Mouse (Mus musculus): ENCODE results near the gene 4930562C15Rik. TPM values are rescaled to one million over a fixed set of nuclear protein-coding genes. Genes with fewer than 3 reads are reported as not detected.

Gene 4930562C15Rik
- total RNA-seq, 1 experiment: 0.09 TPM

GRCm38 (mm10) chr16:4880136-4880825 is 45.1 kb downstream of the 4930562C15Rik start, which contains the start of gene Ubald1:
TSS of gene Ubald1 (minus strand) at chr16:4880315.
- Histone ChIP-seq H3K4me1 (ENCODE audit: control insufficient read depth in 2 of 2, insufficient read depth in 2 of 2, low read length in 2 of 2, poor library complexity in 1 of 2) (peaks cover 2 to 22% of the 10 kb centered on the region in 2 experiments; a peak in 2 of 4 replicates), H3K36me3 (ENCODE audit: control insufficient read depth, insufficient read depth, low read length, poor library complexity, severe bottlenecking) (peaks cover 21% of the 10 kb centered on the region), H3K27ac (ENCODE audit: insufficient read depth, low read depth, low read length, poor library complexity, severe bottlenecking) (peak within 1 kb of the TSS; percentile 96), H3K9me3 (ENCODE audit: control insufficient read depth, insufficient read depth, low read depth, low read length) (no peaks in the 10 kb centered on the region), H3K4me3 (ENCODE audit: insufficient read depth in 1 of 2, low read depth in 1 of 2, low read length in 2 of 2, poor library complexity in 1 of 2, severe bottlenecking in 1 of 2) (peak within 1 kb of the TSS; percentile 84 to 98), H3K9ac (ENCODE audit: insufficient read depth, low read depth, low read length, poor library complexity, severe bottlenecking) (peak within 1 kb of the TSS; percentile 98)
- TF ChIP-seq ZC3H11A (IDR thresholded peaks at IDR 0.05; ENCODE audit: borderline replicate concordance, low read depth, low read length) (no peak), HCFC1 (IDR thresholded peaks at IDR 0.05; ENCODE audit: borderline replicate concordance, insufficient read depth, low read length) (peak; percentile 30; the same call in 1 of the 2 replicates), CHD2 (IDR thresholded peaks at IDR 0.05; ENCODE audit: low read depth, low read length) (peak; percentile 2; the same call in 1 of the 2 replicates), MAFK (IDR thresholded peaks at IDR 0.05; ENCODE audit: insufficient read depth, low read depth, low read length) (no peak), ZNF384 (IDR thresholded peaks at IDR 0.05; ENCODE audit: low read depth, low read length) (peak; percentile 99)
- peak; percentile 98 for DNase-seq (ENCODE audit: low read depth, low spot score)
- in situ Hi-C loops (cut with MboI; ENCODE audit: low sequenced_read_pairs in 2 of 2, unreplicated experiment in 2 of 2): no loop called here

- no peak for DNase-seq (ENCODE audit: low read depth, low spot score)
- no peak overlapping the region for H3K27ac ChIP-seq (ENCODE audit: insufficient read depth, low read depth, low read length, poor library complexity, severe bottlenecking)
- peak overlapping the region; percentile 88; the same call in 1 of the 2 replicates for H3K9ac ChIP-seq (ENCODE audit: insufficient read depth, low read depth, low read length, poor library complexity, severe bottlenecking)
- H3K4me1 ChIP-seq (ENCODE audit: control insufficient read depth in 2 of 2, insufficient read depth in 2 of 2, low read length in 2 of 2, poor library complexity in 1 of 2): peaks cover 2 to 17% of the 10 kb centered on the region in 2 experiments; a peak in 2 of 4 replicates
- no peak for TF ChIP-seq CHD2 (IDR thresholded peaks at IDR 0.05; ENCODE audit: low read depth, low read length)
- TF ChIP-seq ZC3H11A (IDR thresholded peaks at IDR 0.05; ENCODE audit: borderline replicate concordance, low read depth, low read length): no peak
- TF ChIP-seq MAFK (IDR thresholded peaks at IDR 0.05; ENCODE audit: insufficient read depth, low read depth, low read length): no peak
- no peak for TF ChIP-seq ZNF384 (IDR thresholded peaks at IDR 0.05; ENCODE audit: low read depth, low read length)
- H3K9me3 ChIP-seq (ENCODE audit: control insufficient read depth, insufficient read depth, low read depth, low read length): no peaks in the 10 kb centered on the region
- H3K36me3 ChIP-seq (ENCODE audit: control insufficient read depth, insufficient read depth, low read length, poor library complexity, severe bottlenecking): peaks cover 7% of the 10 kb centered on the region; the same call in 1 of the 2 replicates
- H3K4me3 ChIP-seq (ENCODE audit: insufficient read depth in 1 of 2, low read depth in 1 of 2, low read length in 2 of 2, poor library complexity in 1 of 2, severe bottlenecking in 1 of 2): peak overlapping the region; percentile 71 to 84
- in situ Hi-C loops (cut with MboI; ENCODE audit: low sequenced_read_pairs in 2 of 2, unreplicated experiment in 2 of 2): no loop called here
Measured at GRCm38 (mm10) chr16:4881400-4882351, 46.5 kb downstream of the 4930562C15Rik start.

GRCm38 (mm10) chr16:4884930-4885329 is 49.7 kb downstream of the 4930562C15Rik start:
- no peak for DNase-seq (ENCODE audit: low read depth, low spot score)
- TF ChIP-seq ZC3H11A (IDR thresholded peaks at IDR 0.05; ENCODE audit: borderline replicate concordance, low read depth, low read length) (no peak), ZNF384 (IDR thresholded peaks at IDR 0.05; ENCODE audit: low read depth, low read length) (no peak), HCFC1 (IDR thresholded peaks at IDR 0.05; ENCODE audit: borderline replicate concordance, insufficient read depth, low read length) (no peak), CHD2 (IDR thresholded peaks at IDR 0.05; ENCODE audit: low read depth, low read length) (no peak), MAFK (IDR thresholded peaks at IDR 0.05; ENCODE audit: insufficient read depth, low read depth, low read length) (no peak)
- Histone ChIP-seq H3K4me1 (ENCODE audit: control insufficient read depth in 2 of 2, insufficient read depth in 2 of 2, low read length in 2 of 2, poor library complexity in 1 of 2) (peaks cover 2 to 11% of the 10 kb centered on the region in 2 experiments; a peak in 2 of 4 replicates), H3K36me3 (ENCODE audit: control insufficient read depth, insufficient read depth, low read length, poor library complexity, severe bottlenecking) (no peaks in the 10 kb centered on the region; the same call in 1 of the 2 replicates), H3K9me3 (ENCODE audit: control insufficient read depth, insufficient read depth, low read depth, low read length) (no peaks in the 10 kb centered on the region), H3K4me3 (ENCODE audit: insufficient read depth in 1 of 2, low read depth in 1 of 2, low read length in 2 of 2, poor library complexity in 1 of 2, severe bottlenecking in 1 of 2) (peak overlapping the region; percentile 57 to 59), H3K9ac (ENCODE audit: insufficient read depth, low read depth, low read length, poor library complexity, severe bottlenecking) (peak overlapping the region; percentile 69), H3K27ac (ENCODE audit: insufficient read depth, low read depth, low read length, poor library complexity, severe bottlenecking) (no peak overlapping the region)
- in situ Hi-C loops (cut with MboI; ENCODE audit: low sequenced_read_pairs in 2 of 2, unreplicated experiment in 2 of 2): no loop called here

Data from ES-E14 (cell line).